Mouse (Mus musculus) Patski (cell line): Measurements from ENCODE around the gene Stard3. TPM values are rescaled to one million over a fixed set of nuclear protein-coding genes. Genes with fewer than 3 reads are reported as not detected.

Experiments
- ATAC-seq: fragments of 100-300 bp; one replicate; pipeline ENCODE4 v1.8.0; 2021
- CTCF ChIA-PET: fragments of 350-600 bp; sonication (Branson Sonifier 250); formaldehyde crosslinking; loops from one replicate; lab custom pipeline; 2022; ENCODE audit warnings: inconsistent platforms; lab: Charles Lee
- POLR2A ChIA-PET: fragments of 350-600 bp; sonication (Branson Sonifier 250); formaldehyde crosslinking; loops from one replicate; lab custom pipeline; 2022; ENCODE audit warnings: antibody characterized with exemption, inconsistent platforms; lab: Charles Lee
- DNase-seq: peaks from one replicate; pipeline ENCODE4 v3.0.0-alpha.2; 2011; ENCODE audit warnings: low read depth, low spot score
- H3K27me3 ChIP-seq: fragments of 371-371 bp; one replicate; pipeline ENCODE4 v1.5.1; 2021
- CTCF ChIP-seq: fragments of 100-300 bp; IDR thresholded peaks from one replicate; pipeline ENCODE4 v1.5.1; 2021
- in situ Hi-C: fragments of 300-500 bp; cut with MboI; formaldehyde crosslinking; loops from 3 replicates; pipeline ENCODE4 v1.11.1; 2018; ENCODE audit warnings: low pct_unique_long_range_greater_than_20kb, mixed read lengths
- polyA plus RNA-seq: library from polyadenylated mRNA; unstranded; gene quantifications from one replicate; pipeline ENCODE4 v1.2.3, GENCODE M21; 2021

The Stard3 gene
- polyA plus RNA-seq, 1 experiment from 2014 or later, result 46.3 TPM

- DNase-seq (no peak), ATAC-seq (no peak)
- H3K27me3 ChIP-seq, result peaks cover 89% of the 10 kb centered on the region
- in situ Hi-C loops, result no loop called here
- no peak for TF ChIP-seq CTCF
- POLR2A ChIA-PET, result interaction anchor here (1.1 kb wide), 1 partner anchor 10 kb away, joined by 3 read pairs; no protein-coding TSS in a partner anchor
- CTCF ChIA-PET, result no interaction called here
Observed at GRCm38 (mm10) chr11:98329081-98329959, 28.8 kb upstream of the Stard3 start, which contains the start of gene Neurod2. Gene Neurod2 (minus strand): TSS chr11:98329648.

- CTCF ChIA-PET, result no interaction called here
- POLR2A ChIA-PET, result no interaction called here
- no peak for ATAC-seq
- H3K27me3 ChIP-seq, result peaks cover 89% of the 10 kb centered on the region
- in situ Hi-C loops, result no loop called here
- TF ChIP-seq CTCF, result no peak
- DNase-seq, result no peak
Observed at GRCm38 (mm10) chr11:98329960-98330744, 28.0 kb upstream of the Stard3 start.

DNA sequence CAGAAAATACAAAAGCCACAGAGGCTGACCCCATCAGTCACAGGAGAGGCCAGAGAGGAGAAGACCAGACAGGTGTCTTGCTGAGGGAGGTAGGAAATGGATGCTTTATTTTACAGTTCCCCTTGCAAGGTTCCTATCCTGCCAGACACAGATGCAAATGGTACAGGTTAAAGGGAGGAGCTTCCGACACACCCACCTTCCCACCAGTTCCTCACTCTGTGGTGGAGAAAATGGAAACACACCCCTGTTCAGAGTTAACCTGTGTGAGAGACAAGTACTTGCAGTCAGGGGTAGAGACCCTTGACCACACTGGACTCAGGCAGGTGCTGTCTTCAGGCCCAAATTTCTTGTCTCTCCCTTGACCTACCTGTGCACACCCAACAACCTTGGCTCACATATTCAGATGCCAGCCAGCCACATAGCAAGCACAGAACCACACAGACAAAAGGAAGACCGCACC, 27.4 kb upstream of the Stard3 start:
- POLR2A ChIA-PET, result no interaction called here
- peaks cover 88% of the 10 kb centered on the region for H3K27me3 ChIP-seq
- TF ChIP-seq CTCF, result no peak
- DNase-seq (no peak), ATAC-seq (no peak)
- in situ Hi-C loops, result no loop called here
- CTCF ChIA-PET, result no interaction called here

DNA sequence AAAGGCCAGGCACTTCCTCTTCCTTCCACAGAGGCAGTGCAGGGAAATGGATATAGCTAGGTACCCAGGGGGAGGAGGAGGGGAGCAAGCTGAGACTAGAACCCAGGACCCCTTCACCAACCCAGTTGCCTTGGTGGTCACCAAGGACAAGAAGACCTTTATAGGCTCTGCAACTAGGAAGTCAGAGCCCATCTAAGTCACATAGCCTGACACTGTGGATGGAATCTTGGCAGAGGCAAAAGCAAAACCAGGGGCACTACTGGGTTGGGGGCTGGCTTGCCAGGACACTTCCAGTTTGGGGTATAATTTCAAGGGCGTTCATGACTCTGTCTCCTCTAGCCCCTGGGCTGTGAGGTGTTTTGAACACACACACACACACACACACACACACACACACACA, 26.8 kb upstream of the Stard3 start:
- CTCF ChIA-PET, result no interaction called here
- ATAC-seq, result no peak
- DNase-seq, result no peak
- in situ Hi-C loops, result no loop called here
- TF ChIP-seq CTCF, result no peak
- POLR2A ChIA-PET, result interaction anchor here (0.8 kb wide), 1 partner anchor 79 kb away, joined by 3 read pairs; no protein-coding TSS in a partner anchor
- peaks cover 89% of the 10 kb centered on the region for H3K27me3 ChIP-seq

GRCm38 (mm10) chr11:98332186-98332585, 26.0 kb upstream of the Stard3 start:
- POLR2A ChIA-PET, result interaction anchor here (0.8 kb wide), 1 partner anchor 80 kb away, joined by 3 read pairs; no protein-coding TSS in a partner anchor
- CTCF ChIA-PET, result no interaction called here
- in situ Hi-C loops, result no loop called here
- ATAC-seq (no peak), DNase-seq (no peak)
- no peak for TF ChIP-seq CTCF
- H3K27me3 ChIP-seq, result peaks cover 89% of the 10 kb centered on the region

DNA sequence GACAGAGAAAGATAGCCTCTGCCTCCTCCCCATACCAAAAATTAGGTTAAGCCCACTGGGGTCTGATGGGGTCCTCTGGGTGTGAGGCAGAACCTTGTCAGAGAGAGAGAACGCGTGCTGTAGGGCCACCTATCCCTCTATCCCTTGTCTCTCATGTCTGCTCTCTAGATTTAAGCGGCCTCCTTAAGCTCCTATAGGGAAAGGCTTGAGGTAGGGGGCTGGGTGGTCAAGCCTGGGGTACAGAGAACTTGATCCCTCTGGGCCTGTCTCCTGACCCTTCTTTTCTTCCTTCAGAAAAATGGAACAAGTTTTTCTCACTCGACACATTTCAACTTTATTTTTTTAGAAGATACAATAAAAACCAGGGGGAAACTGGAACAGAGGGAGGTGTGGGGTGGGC, 25.3 kb upstream of the Stard3 start:
- DNase-seq, result no peak
- TF ChIP-seq CTCF, result no peak
- in situ Hi-C loops, result no loop called here
- POLR2A ChIA-PET, result no interaction called here
- CTCF ChIA-PET, result no interaction called here
- no peak for ATAC-seq
- H3K27me3 ChIP-seq, result peaks cover 86% of the 10 kb centered on the region

GRCm38 (mm10) chr11:98333263-98333696, 24.9 kb upstream of the Stard3 start:
- in situ Hi-C loops, result no loop called here
- no peak for DNase-seq
- CTCF ChIA-PET, result interaction anchor here (1.0 kb wide), 1 partner anchor 10 kb away, joined by 3 read pairs; no protein-coding TSS in a partner anchor
- POLR2A ChIA-PET, result no interaction called here
- no peak for TF ChIP-seq CTCF
- no peak for ATAC-seq
- H3K27me3 ChIP-seq, result peaks cover 84% of the 10 kb centered on the region

DNA sequence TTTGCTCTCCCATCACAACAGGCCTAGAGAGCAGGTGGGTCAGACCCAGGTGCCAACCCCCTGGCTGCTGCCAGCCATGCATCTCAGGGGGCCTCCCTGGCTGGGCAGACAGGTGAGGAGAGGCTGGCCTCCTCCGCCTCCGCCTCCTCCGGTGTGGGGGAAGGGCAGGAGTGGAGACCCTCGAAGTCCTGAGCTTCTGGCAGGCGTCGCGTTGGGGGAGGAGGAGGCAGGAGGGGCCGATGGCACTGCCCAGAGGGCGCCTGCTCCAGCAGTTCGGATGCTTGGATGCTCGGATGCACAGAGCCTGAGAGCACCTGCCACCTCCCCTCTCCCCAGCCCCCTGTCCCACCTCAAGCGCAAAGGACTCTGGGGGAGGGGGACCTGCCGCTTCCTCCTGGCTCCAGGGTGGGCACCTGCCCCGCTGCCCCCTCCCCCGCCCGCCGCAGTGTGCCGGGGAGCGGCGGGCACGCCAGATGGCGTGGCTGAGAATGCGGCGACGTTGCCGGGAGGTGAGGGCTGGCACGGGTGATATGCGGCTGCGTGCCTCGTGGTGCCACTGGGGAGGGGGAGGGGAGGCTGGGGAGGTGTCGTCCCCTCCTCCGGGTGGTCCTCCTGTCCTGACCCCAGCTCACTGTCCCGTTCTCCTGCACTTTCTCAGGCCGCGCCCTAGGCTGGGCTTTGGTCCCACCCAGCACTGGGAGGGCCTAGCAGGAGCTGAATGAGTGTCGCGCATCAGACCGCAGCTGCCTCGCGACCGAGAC, 24.0 kb upstream of the Stard3 start:
- POLR2A ChIA-PET, result no interaction called here
- TF ChIP-seq CTCF, result no peak
- in situ Hi-C loops, result no loop called here
- H3K27me3 ChIP-seq, result peaks cover 76% of the 10 kb centered on the region
- DNase-seq (no peak), ATAC-seq (peak; percentile 7)
- CTCF ChIA-PET, result interaction anchor here (1.0 kb wide), 1 partner anchor 9 kb away, joined by 3 read pairs; no protein-coding TSS in a partner anchor

DNA sequence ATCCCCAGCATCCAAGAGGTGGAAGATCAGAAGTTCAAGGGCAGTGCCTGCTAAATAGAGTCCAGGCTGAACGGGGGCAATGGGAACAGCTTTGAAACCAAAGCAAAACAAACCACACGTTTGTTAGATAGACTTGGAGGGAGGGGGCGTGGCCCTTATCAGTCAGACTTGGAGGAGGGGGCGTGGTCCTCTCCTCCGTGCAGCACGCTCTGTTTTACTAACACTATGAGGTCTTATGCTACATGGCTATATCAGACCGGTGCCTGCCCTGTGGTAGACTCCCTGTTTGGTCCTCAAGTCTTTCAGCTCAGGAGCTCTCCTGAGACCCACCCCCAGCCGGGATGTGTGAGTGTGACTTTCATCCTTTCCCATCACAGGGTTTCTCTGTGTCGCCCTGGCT, 22.9 kb upstream of the Stard3 start:
- in situ Hi-C loops, result loop anchor here (5.0 kb wide), 1 partner anchor 68 kb away; no protein-coding TSS in a partner anchor
- DNase-seq (no peak), ATAC-seq (no peak)
- ChIA-PET POLR2A (no interaction called here), CTCF (no interaction called here)
- no peak for TF ChIP-seq CTCF
- peaks cover 68% of the 10 kb centered on the region for H3K27me3 ChIP-seq
